Mouse (Mus musculus) B cell, adult 62 days (primary cell): ENCODE measurements around the gene Lrif1. TPM values are rescaled to one million over a fixed set of nuclear protein-coding genes. Genes with fewer than 3 reads are reported as not detected.

Experiments
- total RNA-seq: library from RNA; stranded (reverse); gene quantifications from 4 replicates; pipeline ENCODE4 v1.2.4, GENCODE M21; 2023

Gene Lrif1
- total RNA-seq: 56.1 to 66.2 TPM (median 63.5 TPM) in 4 replicates

DNA sequence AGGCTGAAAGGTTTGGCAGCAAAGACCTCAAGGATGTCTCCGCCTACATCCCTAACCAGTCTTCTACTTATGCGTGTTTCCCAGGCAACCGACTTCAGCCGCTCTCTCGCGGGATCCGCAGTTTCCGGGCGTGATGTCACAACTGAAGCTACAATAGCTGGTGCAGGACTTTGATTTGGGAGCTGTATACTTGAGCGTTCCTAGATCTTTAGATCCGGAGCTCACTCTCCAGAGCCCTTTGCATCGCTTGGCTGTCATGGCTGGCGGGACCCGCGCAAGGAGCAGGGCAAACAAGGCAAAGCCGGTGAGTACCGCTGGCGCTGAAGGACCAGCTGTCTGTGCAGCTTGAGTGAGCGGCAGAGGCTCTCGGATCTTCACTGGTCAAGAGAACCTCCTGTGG is at the start of gene Lrif1:
Gene Lrif1, plus strand, starts transcription at position 158 of the 400 bp plus-strand sequence.

Other genes with a start within 250 kb of the Lrif1 start
- 68.4 to 74.8 TPM (median 71.4 TPM) in 4 replicates for gene Dennd2d, start 202.6 kb upstream of the Lrif1 start, total RNA-seq
- 71.1 to 76.3 TPM (median 74.0 TPM) in 4 replicates for gene Dram2, start 137.2 kb upstream of the Lrif1 start, total RNA-seq
- 51.6 to 59.9 TPM (median 54.5 TPM) in 4 replicates for gene Cept1, start 137.2 kb upstream of the Lrif1 start, total RNA-seq
- gene Cd53, start 105.2 kb downstream of the Lrif1 start, total RNA-seq: 496 to 545 TPM (median 519 TPM) in 4 replicates
- gene Olfr266, start 141.3 kb downstream of the Lrif1 start, total RNA-seq: not detected in 4 replicates